Mouse (Mus musculus): ENCODE measurements around the gene Scarf1. TPM values are rescaled to one million over a fixed set of nuclear protein-coding genes. Genes with fewer than 3 reads are reported as not detected.

Scarf1 gene
- total and polyA plus RNA-seq, 3 experiments = 0.15 to 0.28 TPM; not detected in 1

DNA sequence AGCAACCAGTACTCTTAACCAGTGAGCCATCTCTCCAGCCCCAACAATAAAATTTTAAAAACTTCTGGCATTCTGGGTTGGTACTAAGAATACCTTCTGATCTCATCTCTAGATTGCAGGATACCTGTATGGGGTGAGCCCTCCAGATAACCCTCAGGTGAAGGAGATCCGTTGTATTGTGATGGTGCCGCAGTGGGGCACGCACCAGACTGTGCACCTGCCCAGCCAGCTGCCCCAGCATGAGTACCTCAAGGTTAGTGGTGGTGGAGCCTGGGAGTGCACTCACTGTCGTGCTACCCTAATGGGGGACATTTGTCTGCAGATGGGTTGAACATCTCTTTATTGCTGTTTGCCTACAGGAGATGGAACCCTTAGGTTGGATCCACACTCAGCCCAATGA lies 5.2 kb upstream of the Scarf1 start:
- Histone ChIP-seq H3K79me2 (ENCODE audit: control insufficient read depth, insufficient read depth, low read length, poor library complexity) (no peaks in the 10 kb centered on the region), H3K27me3 (ENCODE audit: control insufficient read depth in 1 of 2, insufficient read depth in 2 of 2, low read length in 2 of 2) (no peaks in the 10 kb centered on the region), H3K4me3 (ENCODE audit: control insufficient read depth in 1 of 2, insufficient read depth in 1 of 2, low read depth in 2 of 2, low read length in 2 of 2) (no peak overlapping the region), H3K4me1 (ENCODE audit: control insufficient read depth in 1 of 2, insufficient read depth in 2 of 2, low read length in 2 of 2) (no peaks in the 10 kb centered on the region), H3K9ac (ENCODE audit: control insufficient read depth, low read depth, low read length, poor library complexity, severe bottlenecking) (no peak overlapping the region), H3K36me3 (ENCODE audit: control insufficient read depth in 1 of 2, insufficient read depth in 2 of 2, low read length in 2 of 2) (peaks cover 0 to 46% of the 10 kb centered on the region in 2 experiments; a peak in 2 of 4 replicates), H3K27ac (ENCODE audit: control insufficient read depth, low read depth, low read length) (no peak overlapping the region), H3K9me3 (replicated peaks; ENCODE audit: insufficient read depth, low read length) (no peaks in the 10 kb centered on the region)
- TF ChIP-seq ZNF384 (IDR thresholded peaks at IDR 0.05; ENCODE audit: low read depth, low read length) (no peak), SMC3 (IDR thresholded peaks at IDR 0.05; ENCODE audit: low read depth, low read length) (no peak), SIN3A (IDR thresholded peaks at IDR 0.05; ENCODE audit: low read length) (no peak), MEF2A (IDR thresholded peaks at IDR 0.05; ENCODE audit: extremely low read depth, insufficient replicate concordance, low read depth, low read length, poor library complexity, severe bottlenecking) (no peak), TBP (IDR thresholded peaks at IDR 0.05; ENCODE audit: low read depth, low read length) (no peak), NRF1 (IDR thresholded peaks at IDR 0.05; ENCODE audit: insufficient read depth, low read depth, low read length, poor library complexity, severe bottlenecking) (no peak), USF1 (IDR thresholded peaks at IDR 0.05; ENCODE audit: low read depth, low read length) (no peak), RCOR1 (IDR thresholded peaks at IDR 0.05; ENCODE audit: low read depth, low read length) (no peak), USF2 (IDR thresholded peaks at IDR 0.05; ENCODE audit: borderline replicate concordance in 1 of 2, insufficient read depth in 1 of 2, low read depth in 1 of 2, low read length in 2 of 2) (no peak), UBTF (IDR thresholded peaks at IDR 0.05; ENCODE audit: borderline replicate concordance, insufficient read depth, low read depth, low read length) (no peak), MYB (IDR thresholded peaks at IDR 0.05; ENCODE audit: low read depth, low read length) (no peak), ZMIZ1 (IDR thresholded peaks at IDR 0.05; ENCODE audit: low read depth, low read length) (no peak), CHD1 (IDR thresholded peaks at IDR 0.05; ENCODE audit: low read depth, low read length) (no peak), ETS1 (IDR thresholded peaks at IDR 0.05; ENCODE audit: low read depth, low read length) (no peak), POLR2AphosphoS5 (IDR thresholded peaks at IDR 0.05; ENCODE audit: borderline replicate concordance, low read depth, low read length) (no peak), ELF1 (IDR thresholded peaks at IDR 0.05; ENCODE audit: low read depth, low read length) (no peak), NELFE (IDR thresholded peaks at IDR 0.05; ENCODE audit: low read depth, low read length) (no peak), MAFK (IDR thresholded peaks at IDR 0.05; ENCODE audit: borderline replicate concordance, low read depth, low read length) (no peak), CTCF (IDR thresholded peaks at IDR 0.05 in 2 of 3, conservative IDR thresholded peaks at IDR 0.05 in 1 of 3; ENCODE audit: control insufficient read depth in 1 of 3, insufficient read depth in 1 of 3, low read depth in 2 of 3, low read length in 3 of 3, poor library complexity in 1 of 3, severe bottlenecking in 1 of 3) (no peak), ZKSCAN1 (IDR thresholded peaks at IDR 0.05; ENCODE audit: low read depth, low read length) (no peak)
- DNase-seq (ENCODE audit: low read depth, low spot score) = no peak

DNA sequence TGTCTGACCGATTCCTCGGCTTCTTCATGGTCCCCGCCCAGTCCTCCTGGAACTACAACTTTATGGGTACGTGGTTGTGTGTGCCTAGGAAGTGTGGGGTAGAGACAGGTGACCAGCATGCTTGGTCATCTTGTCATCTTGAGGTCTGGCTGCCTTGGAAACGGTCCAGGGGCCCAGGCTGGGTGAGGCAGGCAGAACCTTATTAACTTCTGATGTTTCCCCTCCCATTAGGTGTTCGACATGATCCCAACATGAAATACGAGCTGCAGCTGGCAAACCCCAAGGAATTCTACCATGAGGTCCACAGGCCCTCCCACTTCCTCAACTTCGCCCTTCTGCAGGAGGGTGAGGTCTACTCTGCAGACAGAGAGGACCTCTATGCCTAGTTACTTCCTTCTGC lies 4.4 kb upstream of the Scarf1 start:
- Histone ChIP-seq H3K36me3 (ENCODE audit: control insufficient read depth in 1 of 2, insufficient read depth in 2 of 2, low read length in 2 of 2) (peaks cover 0 to 44% of the 10 kb centered on the region in 2 experiments; a peak in 2 of 4 replicates), H3K4me1 (ENCODE audit: control insufficient read depth in 1 of 2, insufficient read depth in 2 of 2, low read length in 2 of 2) (no peaks in the 10 kb centered on the region), H3K9ac (ENCODE audit: control insufficient read depth, low read depth, low read length, poor library complexity, severe bottlenecking) (no peak overlapping the region), H3K27ac (ENCODE audit: control insufficient read depth, low read depth, low read length) (no peak overlapping the region), H3K27me3 (ENCODE audit: control insufficient read depth in 1 of 2, insufficient read depth in 2 of 2, low read length in 2 of 2) (no peaks in the 10 kb centered on the region), H3K9me3 (replicated peaks; ENCODE audit: insufficient read depth, low read length) (no peaks in the 10 kb centered on the region), H3K4me3 (ENCODE audit: control insufficient read depth in 1 of 2, insufficient read depth in 1 of 2, low read depth in 2 of 2, low read length in 2 of 2) (no peak overlapping the region), H3K79me2 (ENCODE audit: control insufficient read depth, insufficient read depth, low read length, poor library complexity) (no peaks in the 10 kb centered on the region)
- DNase-seq (ENCODE audit: low read depth, low spot score) = no peak
- TF ChIP-seq MAX (IDR thresholded peaks at IDR 0.05; ENCODE audit: low read length) = no peak
- TF ChIP-seq UBTF (IDR thresholded peaks at IDR 0.05; ENCODE audit: borderline replicate concordance, insufficient read depth, low read depth, low read length) = no peak
- TF ChIP-seq TBP (IDR thresholded peaks at IDR 0.05; ENCODE audit: low read depth, low read length) = no peak
- TF ChIP-seq ZMIZ1 (IDR thresholded peaks at IDR 0.05; ENCODE audit: low read depth, low read length) = no peak
- TF ChIP-seq NELFE (IDR thresholded peaks at IDR 0.05; ENCODE audit: low read depth, low read length) = no peak
- TF ChIP-seq ELF1 (IDR thresholded peaks at IDR 0.05; ENCODE audit: low read depth, low read length) = no peak
- no peak for TF ChIP-seq RAD21 (IDR thresholded peaks at IDR 0.05; ENCODE audit: low read depth, low read length)
- TF ChIP-seq SMC3 (IDR thresholded peaks at IDR 0.05; ENCODE audit: low read depth, low read length) = no peak
- TF ChIP-seq MYC (IDR thresholded peaks at IDR 0.05; ENCODE audit: low read depth, low read length) = no peak
- no peak for TF ChIP-seq NRF1 (IDR thresholded peaks at IDR 0.05; ENCODE audit: insufficient read depth, low read depth, low read length, poor library complexity, severe bottlenecking)
- no peak for TF ChIP-seq ZNF384 (IDR thresholded peaks at IDR 0.05; ENCODE audit: low read depth, low read length)
- no peak for TF ChIP-seq POLR2AphosphoS5 (IDR thresholded peaks at IDR 0.05; ENCODE audit: borderline replicate concordance, low read depth, low read length)
- TF ChIP-seq ZKSCAN1 (IDR thresholded peaks at IDR 0.05; ENCODE audit: low read depth, low read length) = no peak
- no peak for TF ChIP-seq POLR2A (IDR thresholded peaks at IDR 0.05; ENCODE audit: control insufficient read depth in 1 of 2, insufficient read depth in 1 of 2, low read depth in 1 of 2, low read length in 2 of 2, poor library complexity in 1 of 2)
- no peak for TF ChIP-seq MXI1 (IDR thresholded peaks at IDR 0.05; ENCODE audit: low read depth, low read length)
- no peak for TF ChIP-seq MEF2A (IDR thresholded peaks at IDR 0.05; ENCODE audit: extremely low read depth, insufficient replicate concordance, low read depth, low read length, poor library complexity, severe bottlenecking)
- no peak for TF ChIP-seq E2F4 (IDR thresholded peaks at IDR 0.05; ENCODE audit: borderline replicate concordance, low read depth, low read length)
- no peak for TF ChIP-seq POLR2AphosphoS2 (IDR thresholded peaks at IDR 0.05; ENCODE audit: low read length)
- TF ChIP-seq CHD2 (IDR thresholded peaks at IDR 0.05; ENCODE audit: low read length) = no peak

Data from MEL (cell line).